Mouse (Mus musculus) adrenal gland, adult 2 months (tissue): ENCODE data around the gene 1700019N19Rik. TPM values are rescaled to one million over a fixed set of nuclear protein-coding genes. Genes with fewer than 3 reads are reported as not detected.

Source experiments
- polyA plus RNA-seq: library from polyadenylated mRNA; depleted of rRNA; stranded (reverse); fragments of >200 nt; gene quantifications from 2 replicates; pipeline ENCODE4 v1.2.3, GENCODE M21; 2012; rRNA removed
- total RNA-seq, 2 experiments: library from RNA; stranded (reverse); gene quantifications; 2 replicates each; pipeline ENCODE4 v1.2.3; 2021

1700019N19Rik gene
- total and polyA plus RNA-seq, 3 experiments = 0.31 TPM; not detected in 2

Other genes starting within 250 kb of the 1700019N19Rik start
- gene Pnlip, start 142.0 kb downstream of the 1700019N19Rik start, total RNA-seq = under 1 TPM in 1 of 2 experiments, not detected in 1; 0.38 TPM
- 0.21 TPM in 1 of 2 replicates, not detected in the other for gene Pnlip, start 142.0 kb downstream of the 1700019N19Rik start, polyA plus RNA-seq
- not detected for gene Pnliprp1, start 65.6 kb downstream of the 1700019N19Rik start, total RNA-seq
- gene Pnliprp1, start 65.6 kb downstream of the 1700019N19Rik start, polyA plus RNA-seq = not detected in 2 replicates
- not detected for gene Pnliprp2, start 34.7 kb downstream of the 1700019N19Rik start, total RNA-seq
- not detected in 2 replicates for gene Pnliprp2, start 34.7 kb downstream of the 1700019N19Rik start, polyA plus RNA-seq
- under 1 TPM; 0.26 to 0.55 TPM for gene Eno4, start 149.0 kb upstream of the 1700019N19Rik start, total RNA-seq
- gene Eno4, start 149.0 kb upstream of the 1700019N19Rik start, polyA plus RNA-seq = 0.08 and 0.11 TPM in 2 replicates
- gene Hspa12a, start 149.2 kb upstream of the 1700019N19Rik start, total RNA-seq = 100 to 1,000 TPM; 108 to 114 TPM
- 32.3 and 38.6 TPM in 2 replicates for gene Hspa12a, start 149.2 kb upstream of the 1700019N19Rik start, polyA plus RNA-seq